Mouse (Mus musculus) cortical plate, adult 2 months (tissue): ENCODE measurements at regions not wholly inside any gene's neighbourhood (a gene's known extent, or its start where the extent isn't known, plus 50 kb on each side); places are given as distances from the start of the nearest gene placed in this dataset.
"Not testable (repeated sequence)": the region's sequence is repeated elsewhere in the genome, so short reads cannot be mapped to it uniquely, and the experiment has no call there.

ENCODE experiments used
- H3K27ac ChIP-seq: fragments of 200-500 bp; 2 replicates; pipeline ENCODE4 v1.5.1; 2012; ENCODE audit warnings: low read length, control low read depth, inconsistent platforms; ENCODE audit not compliant: insufficient read depth
- H3K4me1 ChIP-seq: fragments of 200-500 bp; 2 replicates; pipeline ENCODE4 v1.6.1; 2011; ENCODE audit warnings: low read length; ENCODE audit not compliant: control insufficient read depth, insufficient read depth
- H3K4me3 ChIP-seq: fragments of 200-500 bp; 2 replicates; pipeline ENCODE4 v1.5.1; 2011; ENCODE audit warnings: mild to moderate bottlenecking, low read length, control low read depth; ENCODE audit not compliant: insufficient read depth
- CTCF ChIP-seq: fragments of 200-500 bp; IDR thresholded peaks from 2 replicates; pipeline ENCODE4 v1.5.1; 2011; ENCODE audit warnings: mild to moderate bottlenecking, control low read depth, low read length; ENCODE audit not compliant: insufficient read depth; ENCODE audit errors: extremely low read depth
- POLR2A ChIP-seq: fragments of 200-500 bp; IDR thresholded peaks from 2 replicates; pipeline ENCODE4 v1.6.1; 2011; ENCODE audit warnings: mild to moderate bottlenecking, low read length, control low read depth; ENCODE audit not compliant: insufficient read depth; ENCODE audit errors: extremely low read depth

DNA sequence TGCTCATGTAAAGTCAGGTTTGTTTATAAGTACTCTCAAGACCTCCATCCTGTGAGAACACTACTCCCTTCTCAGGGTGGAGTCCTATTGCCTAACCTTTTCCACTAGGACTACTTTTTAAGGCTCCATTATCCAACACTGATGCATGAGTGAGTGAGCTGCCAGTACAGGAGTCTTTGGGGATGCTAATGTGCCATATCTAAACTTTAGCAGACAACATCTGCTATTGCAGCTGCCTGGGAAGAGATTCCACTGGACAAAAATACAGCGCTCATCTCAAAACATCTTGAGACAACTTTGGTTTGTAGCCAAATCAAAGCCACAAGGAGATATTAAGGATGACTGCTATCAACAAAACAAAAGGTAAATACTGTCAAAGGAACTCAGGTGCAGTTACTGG, 52.3 kb upstream of the Gm10985 start:
- no peak for TF ChIP-seq POLR2A
- TF ChIP-seq CTCF: no peak
- H3K4me3 ChIP-seq: no peak overlapping the region
- H3K27ac ChIP-seq: no peak overlapping the region
- no peaks in the 10 kb centered on the region; the same call in 1 of the 2 replicates for H3K4me1 ChIP-seq

DNA sequence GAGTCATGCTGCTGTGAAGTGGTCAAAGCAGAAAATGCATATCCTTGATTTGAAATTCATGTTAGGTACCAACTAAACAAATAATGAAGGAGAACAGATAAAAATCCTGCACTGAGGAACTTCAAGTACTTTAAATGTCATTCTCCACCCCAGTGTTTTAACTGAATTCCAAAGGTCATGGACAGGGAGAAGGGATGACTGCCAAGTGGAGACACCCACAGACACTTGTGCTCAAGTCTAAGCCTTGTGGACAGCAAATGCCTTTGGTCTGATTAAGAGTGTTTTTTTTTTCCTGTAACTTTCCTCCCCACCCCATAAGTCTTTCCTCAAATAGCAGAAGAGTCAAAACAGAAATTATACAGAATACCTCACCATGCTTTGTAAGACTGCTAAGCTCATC, 55.2 kb upstream of the Gm10985 start:
- no peak overlapping the region for H3K27ac ChIP-seq
- no peak overlapping the region for H3K4me3 ChIP-seq
- H3K4me1 ChIP-seq: no peaks in the 10 kb centered on the region; the same call in 1 of the 2 replicates
- no peak for TF ChIP-seq POLR2A
- no peak for TF ChIP-seq CTCF

DNA sequence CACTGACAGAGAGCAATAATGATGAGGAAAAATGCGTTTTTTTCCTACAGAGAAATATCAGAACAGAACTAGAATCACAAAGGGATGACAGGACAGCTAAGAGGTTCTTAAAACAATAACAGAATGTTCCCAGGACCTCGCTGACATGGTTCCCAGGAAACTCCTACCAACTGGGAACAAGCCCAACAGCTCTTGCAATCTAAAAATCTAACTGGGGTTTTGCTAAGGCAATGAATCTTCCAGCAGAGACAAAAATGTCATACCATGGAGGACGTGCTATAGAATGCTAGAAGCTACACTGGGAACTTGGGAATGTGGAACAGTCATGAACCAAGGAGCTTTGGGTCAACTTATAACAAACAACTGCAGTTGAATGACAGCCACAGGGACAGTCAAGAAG, 59.7 kb upstream of the Gm10985 start:
- Histone ChIP-seq H3K4me1 (no peaks in the 10 kb centered on the region), H3K4me3 (no peak overlapping the region), H3K27ac (no peak overlapping the region)
- TF ChIP-seq POLR2A (no peak), CTCF (no peak)

DNA sequence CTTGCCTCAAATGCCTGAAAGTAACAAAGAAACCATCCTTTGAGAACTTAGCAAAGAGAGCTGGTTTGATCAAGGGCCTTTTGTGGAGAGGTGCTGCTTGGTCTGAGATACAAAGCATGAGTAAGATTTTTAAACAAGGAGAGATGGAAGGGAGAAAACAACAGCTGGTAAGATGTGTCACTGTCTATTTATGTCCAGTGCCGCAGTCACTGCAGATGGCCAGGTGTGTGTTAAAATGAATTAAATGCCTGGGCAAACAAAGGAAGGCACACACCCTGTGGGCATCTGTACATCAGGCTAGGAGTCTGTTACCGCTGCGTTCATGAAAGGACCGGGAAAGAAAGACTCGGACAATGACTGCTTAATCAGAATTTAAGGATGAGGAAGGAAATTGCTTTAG, 68.2 kb upstream of the Gm10985 start:
- H3K27ac ChIP-seq: no peak overlapping the region
- H3K4me1 ChIP-seq: no peaks in the 10 kb centered on the region
- H3K4me3 ChIP-seq: no peak overlapping the region
- no peak for TF ChIP-seq POLR2A
- TF ChIP-seq CTCF: no peak

DNA sequence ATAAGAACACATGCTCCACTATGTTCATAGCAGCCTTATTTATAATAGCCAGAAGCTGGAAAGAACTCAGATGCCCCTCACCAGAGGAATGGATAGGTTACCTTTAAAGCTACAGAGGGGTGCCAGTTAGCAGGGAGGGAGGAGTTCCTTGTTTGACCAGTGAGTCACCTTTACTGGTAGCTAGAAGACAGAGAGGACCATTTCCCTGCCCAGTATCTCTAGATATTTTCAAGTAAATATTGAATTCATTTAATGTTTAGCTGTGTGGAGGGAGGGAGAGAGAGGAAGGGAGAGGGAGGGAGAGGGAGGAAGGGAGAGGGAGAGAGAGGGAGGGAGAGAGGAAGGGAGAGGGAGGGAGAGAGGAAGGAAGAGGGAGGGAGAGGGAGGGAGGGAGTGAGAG, 77.3 kb upstream of the Gm10985 start:
- no peak overlapping the region for H3K4me3 ChIP-seq
- TF ChIP-seq CTCF (no peak), POLR2A (no peak)
- no peaks in the 10 kb centered on the region for H3K4me1 ChIP-seq
- no peak overlapping the region for H3K27ac ChIP-seq

DNA sequence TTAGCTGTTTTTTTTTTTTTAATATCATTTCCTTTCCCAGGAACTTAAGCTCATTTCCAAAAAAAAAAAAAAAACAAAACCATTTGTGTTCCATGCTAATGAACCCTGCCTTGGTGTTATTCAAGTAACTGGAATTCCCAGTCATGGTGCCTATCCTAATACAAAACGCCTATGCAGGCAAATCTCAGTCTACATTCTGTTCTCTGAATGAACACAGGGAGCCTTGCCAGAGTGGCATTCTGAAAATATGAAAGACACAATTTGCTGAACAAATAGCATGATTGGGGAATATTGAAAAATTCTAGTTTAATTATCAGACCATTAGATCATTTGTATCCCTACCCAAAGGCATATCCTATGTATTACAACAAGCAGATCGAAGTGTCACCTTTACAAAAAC, 80.9 kb upstream of the Gm10985 start:
- Histone ChIP-seq H3K27ac (no peak overlapping the region), H3K4me3 (no peak overlapping the region), H3K4me1 (no peaks in the 10 kb centered on the region)
- TF ChIP-seq POLR2A: no peak
- no peak for TF ChIP-seq CTCF

DNA sequence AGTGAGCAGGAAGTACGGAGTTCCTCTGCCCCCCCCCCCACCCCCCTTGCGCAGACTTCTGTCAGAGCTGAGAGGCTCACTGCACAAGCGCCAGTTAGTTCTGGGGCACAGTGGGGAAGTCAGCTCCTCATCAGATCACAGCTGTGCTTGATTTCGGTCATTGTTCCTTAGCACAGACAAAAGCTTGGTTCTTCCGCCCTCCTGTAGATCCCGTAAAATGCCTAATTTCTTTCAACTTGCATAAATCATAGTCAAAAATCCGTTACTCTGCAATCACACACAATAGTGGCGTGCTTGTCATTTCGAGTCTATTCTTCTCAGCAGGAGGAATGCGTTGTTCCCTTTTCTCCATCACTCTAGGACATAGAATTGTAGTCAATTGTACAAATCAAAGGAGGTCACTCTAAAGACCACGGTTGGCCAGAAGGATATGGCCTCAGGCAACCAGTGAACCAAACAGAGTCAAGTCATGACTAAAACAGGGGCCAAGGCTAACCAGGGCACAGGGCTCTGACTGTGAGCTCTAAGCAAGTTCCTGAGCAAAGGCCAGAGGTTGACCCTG, 83.3 kb upstream of the Gm10985 start:
- no peak overlapping the region for H3K27ac ChIP-seq

DNA sequence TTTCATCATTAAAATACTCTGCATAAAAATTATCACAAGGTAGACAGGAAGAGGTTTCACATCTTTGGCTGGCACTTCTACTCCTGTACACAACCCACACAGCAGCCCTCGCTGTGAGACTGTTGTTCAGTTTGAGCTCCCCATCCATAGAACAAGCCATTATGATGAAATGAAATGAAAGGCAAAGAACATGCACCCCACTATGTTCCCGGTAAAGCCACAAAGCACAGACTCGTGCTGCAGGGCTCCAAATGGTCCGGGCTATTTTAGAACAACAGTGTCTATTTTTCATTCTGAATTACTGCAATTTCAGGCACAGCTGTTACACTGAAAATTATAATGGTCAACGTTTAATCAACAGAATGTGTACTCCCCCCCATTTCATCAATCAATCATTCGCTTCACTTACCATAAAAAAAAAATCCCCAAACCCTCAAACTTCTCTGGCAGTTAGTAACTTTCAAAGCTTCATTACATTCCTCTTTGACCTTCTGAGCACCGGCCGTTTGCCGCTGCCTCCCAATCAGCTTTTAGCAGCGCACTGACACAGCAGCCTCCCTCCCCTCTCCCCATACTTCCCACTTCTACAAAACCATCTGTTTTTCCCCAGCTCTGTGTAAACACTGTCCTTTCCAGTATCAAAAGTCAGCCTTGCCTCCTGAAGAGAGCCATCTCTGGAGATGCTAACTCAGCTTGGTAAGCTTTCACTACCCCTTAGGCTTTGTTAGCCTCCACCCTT, 88.6 kb upstream of the Gm10985 start:
- TF ChIP-seq POLR2A (no peak), CTCF (no peak)
- Histone ChIP-seq H3K27ac (no peak overlapping the region), H3K4me3 (no peak overlapping the region), H3K4me1 (no peaks in the 10 kb centered on the region)

More for the DNA sequence above, 83.3 kb upstream of the Gm10985 start:
- H3K4me3 ChIP-seq: no peak overlapping the region
- no peak for TF ChIP-seq POLR2A
- TF ChIP-seq CTCF: no peak
- H3K4me1 ChIP-seq: no peaks in the 10 kb centered on the region

DNA sequence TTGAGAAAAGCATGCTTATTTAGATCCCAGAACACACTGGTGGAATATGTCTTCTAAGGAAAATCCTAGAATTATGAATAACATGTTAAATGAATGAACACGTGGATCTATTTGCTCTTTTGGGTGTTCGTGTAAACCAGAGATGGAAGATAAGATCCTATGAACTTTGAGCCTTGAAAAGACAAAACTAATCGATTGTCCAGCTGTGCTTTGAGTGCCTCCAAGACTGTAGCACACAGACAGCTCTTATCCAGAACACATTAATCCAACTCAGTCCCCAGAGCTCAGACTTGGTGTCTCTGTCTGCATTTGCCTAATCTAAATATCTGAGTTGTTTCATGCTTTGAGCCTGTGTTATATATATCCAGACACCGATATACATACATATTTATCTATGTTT, 80.0 kb upstream of the Frem2 start:
- TF ChIP-seq POLR2A (no peak), CTCF (no peak)
- Histone ChIP-seq H3K4me1 (no peaks in the 10 kb centered on the region), H3K4me3 (no peak overlapping the region), H3K27ac (no peak overlapping the region)

DNA sequence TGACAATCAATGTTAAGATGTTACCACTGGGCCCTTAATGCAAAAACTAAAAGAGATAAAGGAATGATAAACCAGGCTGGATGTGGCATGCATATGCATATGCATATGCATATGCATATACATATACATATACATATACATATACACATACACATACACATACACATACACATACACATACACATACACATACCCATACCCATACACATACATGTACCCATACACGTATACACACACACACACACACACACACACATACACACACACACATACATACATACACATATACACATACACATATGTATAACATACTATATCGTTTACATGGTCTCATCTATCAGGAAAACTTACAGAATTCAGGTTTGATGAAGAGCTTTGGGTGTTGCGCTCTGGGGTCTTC, 78.5 kb upstream of the Frem2 start:
- H3K4me3 ChIP-seq, H3K27ac ChIP-seq, H3K4me1 ChIP-seq: not testable (repeated sequence)

DNA sequence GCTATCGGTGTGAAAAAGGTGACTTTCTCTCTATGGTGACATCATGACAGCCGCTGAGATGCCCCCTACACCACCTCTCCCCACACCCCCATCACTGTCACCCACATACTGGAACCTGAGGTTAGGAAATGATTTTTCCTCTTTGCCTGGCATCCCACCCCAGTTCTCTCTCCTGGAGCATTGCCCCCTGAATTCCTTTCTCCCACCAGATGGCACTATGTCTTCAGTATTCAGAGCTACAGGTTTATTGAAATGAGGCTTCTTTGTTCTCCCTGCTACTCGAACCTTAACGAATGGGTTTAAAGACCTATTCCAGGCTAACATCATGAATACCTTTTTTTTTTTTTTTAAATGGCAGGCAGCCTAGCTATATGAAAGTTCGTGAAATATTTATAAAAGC, 78.0 kb upstream of the Frem2 start:
- no peak overlapping the region for H3K4me3 ChIP-seq
- no peak overlapping the region for H3K27ac ChIP-seq
- TF ChIP-seq CTCF: peak; percentile 58
- TF ChIP-seq POLR2A: no peak
- no peaks in the 10 kb centered on the region for H3K4me1 ChIP-seq
